In the genomic region with DNA sequence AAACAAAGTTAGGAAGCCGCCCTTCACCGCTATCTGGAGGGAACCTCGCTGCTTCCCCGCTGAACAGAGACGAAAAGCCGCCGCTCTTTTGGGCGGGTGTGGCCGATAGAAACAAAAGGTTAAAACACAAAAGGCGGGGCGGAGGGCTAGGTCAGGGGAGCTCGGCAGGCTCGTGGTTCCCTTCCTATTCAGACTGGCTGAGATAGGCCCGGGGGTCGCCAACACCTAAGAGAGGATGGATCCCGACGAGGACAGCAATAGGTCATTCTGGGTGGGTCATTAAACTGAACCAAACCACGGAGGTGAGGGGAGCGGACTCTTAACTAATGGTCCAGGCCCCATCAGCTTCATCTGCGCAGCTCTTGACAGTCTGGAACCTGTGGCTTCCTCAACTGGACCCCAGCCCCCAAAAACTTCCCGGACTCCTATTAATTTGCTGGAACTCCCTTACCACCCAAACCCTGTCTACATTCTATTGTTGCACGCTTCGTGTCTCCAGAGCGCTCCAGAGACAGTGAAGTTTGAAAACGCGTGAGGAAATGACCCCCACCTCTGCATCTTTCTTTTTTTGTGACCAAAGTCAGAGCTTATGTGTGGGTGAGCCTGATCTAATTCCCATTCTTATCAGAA, we compare ENCODE assay signal across 8 mouse cellular contexts.
DNase-seq lines count a peak whose midpoint lies in the region; ATAC-seq and TF ChIP-seq lines count a peak whose summit lies in the region.

No protein-coding gene starts in this region.

- H3K36me3 ChIP-seq in forebrain, embryonic 13.5 days (ENCODE audit: poor library complexity, severe bottlenecking): peaks cover 4% of the 10 kb centered on the region; the same call in 1 of the 2 replicates
- no peaks in the 10 kb centered on the region for H3K36me3 ChIP-seq in hindbrain, postnatal 0 days (ENCODE audit: insufficient read depth, low read length)
- no peaks in the 10 kb centered on the region for H3K36me3 ChIP-seq in neural tube, embryonic 14.5 days (ENCODE audit: control insufficient read depth, insufficient read depth, low read length)

- DNase-seq in urinary bladder, postnatal 14 days (ENCODE audit: low spot score): peak; percentile 30
- DNase-seq in urinary bladder, postnatal 10 days (ENCODE audit: low spot score): no peak
- DNase-seq in hindbrain, postnatal 0 days (ENCODE audit: low spot score): peak; percentile 12
- DNase-seq in lung, adult 18-20 months: peak; percentile 28 to 38
- DNase-seq in layer of hippocampus, postnatal 36 days: no peak
- DNase-seq in layer of hippocampus, adult 11-12 months (ENCODE audit: low spot score): no peak

- peak overlapping the region; percentile 85 for H3K9ac ChIP-seq in forebrain, embryonic 13.5 days
- H3K9ac ChIP-seq in hindbrain, postnatal 0 days (replicated peaks; ENCODE audit: low read length): peak overlapping the region; percentile 47; the same call in 1 of the 2 replicates
- peak overlapping the region; percentile 25 for H3K9ac ChIP-seq in neural tube, embryonic 14.5 days (replicated peaks; ENCODE audit: low read depth, low read length)

- peak overlapping the region; percentile 70 for H3K4me3 ChIP-seq in forebrain, embryonic 13.5 days
- H3K4me3 ChIP-seq in hindbrain, postnatal 0 days (ENCODE audit: low read length): peak overlapping the region; percentile 52
- H3K4me3 ChIP-seq in neural tube, embryonic 14.5 days (ENCODE audit: low read depth, low read length): peak overlapping the region; percentile 46

- WGBS in forebrain, embryonic 13.5 days: under 1% methylated on average over 26 of the region's 26 CpGs
- 1% methylated on average over 26 of the region's 26 CpGs for WGBS in hindbrain, postnatal 0 days
- WGBS in neural tube, embryonic 14.5 days: under 1% methylated on average over 26 of the region's 26 CpGs

- H3K4me2 ChIP-seq in forebrain, embryonic 13.5 days: peak overlapping the region; percentile 72
- peak overlapping the region; percentile 71 for H3K4me2 ChIP-seq in hindbrain, postnatal 0 days (ENCODE audit: low read depth, low read length)
- H3K4me2 ChIP-seq in neural tube, embryonic 14.5 days (ENCODE audit: low read depth, low read length): peak overlapping the region; percentile 62

- H3K27ac ChIP-seq in forebrain, embryonic 13.5 days: no peak overlapping the region
- no peak overlapping the region for H3K27ac ChIP-seq in hindbrain, postnatal 0 days
- H3K27ac ChIP-seq in neural tube, embryonic 14.5 days (ENCODE audit: low read depth, low read length): no peak overlapping the region

- peaks cover 60% of the 10 kb centered on the region for H3K4me1 ChIP-seq in forebrain, embryonic 13.5 days
- H3K4me1 ChIP-seq in hindbrain, postnatal 0 days (ENCODE audit: insufficient read depth, low read length): 0 out of 2 replicates have a peak, but pooled peaks cover 5% of the 10 kb centered on the region
- peaks cover 19% of the 10 kb centered on the region for H3K4me1 ChIP-seq in neural tube, embryonic 14.5 days (ENCODE audit: control insufficient read depth, insufficient read depth, low read length)

- TF ChIP-seq CTCF in hindbrain, postnatal 0 days (IDR thresholded peaks at IDR 0.05; ENCODE audit: low read depth): no peak

- peaks cover 14% of the 10 kb centered on the region for H3K27me3 ChIP-seq in forebrain, embryonic 13.5 days
- no peaks in the 10 kb centered on the region for H3K27me3 ChIP-seq in hindbrain, postnatal 0 days (ENCODE audit: insufficient read depth, low read length)
- H3K27me3 ChIP-seq in neural tube, embryonic 14.5 days (ENCODE audit: control insufficient read depth, insufficient read depth, low read length): no peaks in the 10 kb centered on the region

- no peaks in the 10 kb centered on the region for H3K9me3 ChIP-seq in forebrain, embryonic 13.5 days (replicated peaks)
- no peaks in the 10 kb centered on the region for H3K9me3 ChIP-seq in hindbrain, postnatal 0 days (ENCODE audit: low read length)
- no peaks in the 10 kb centered on the region for H3K9me3 ChIP-seq in neural tube, embryonic 14.5 days (ENCODE audit: control insufficient read depth, low read length)

- peak; percentile 34; the same call in 1 of the 2 replicates for ATAC-seq in forebrain, embryonic 13.5 days
- ATAC-seq in hindbrain, postnatal 0 days: 0 out of 2 replicates have a peak, but pooled peaks have one; percentile 39
- peak; percentile 44; the same call in 1 of the 2 replicates for ATAC-seq in neural tube, embryonic 14.5 days (ENCODE audit: low read depth)

Comparison
In these comparisons a context has a peak if more than half of its experiments do, and no peak if none do; other contexts are left out.
1. DNase-seq: peak in urinary bladder, postnatal 14 days (single experiment), hindbrain, postnatal 0 days (single experiment) and lung, adult 18-20 months (2 of 2); none in urinary bladder, postnatal 10 days (single experiment), layer of hippocampus, postnatal 36 days (0 of 2) and layer of hippocampus, adult 11-12 months (single experiment).
2. H3K9ac ChIP-seq: peak in every context shown above with its lines; median percentile 85 in forebrain, embryonic 13.5 days; 47 in hindbrain, postnatal 0 days; 25 in neural tube, embryonic 14.5 days.
3. Peak in every context shown above with its lines, with median percentiles within 50 percentile points of each other: ATAC-seq, H3K4me2 ChIP-seq and H3K4me3 ChIP-seq.